Mouse (Mus musculus) midbrain, embryonic 12.5 days (tissue): ENCODE measurements at regions not wholly inside any gene's neighbourhood (a gene's known extent, or its start where the extent isn't known, plus 50 kb on each side); places are given as distances from the start of the nearest gene placed in this dataset.

Experiments used
- ATAC-seq: fragments of 200-750 bp; cut with Nextera tagmentation; 2 replicates; pipeline ENCODE4 v1.8.0; 2017; ENCODE audit warnings: low read depth, moderate TSS enrichment, moderate library complexity; ENCODE audit not compliant: low FRiP score
- H3K27ac ChIP-seq: fragments of 300-500 bp; sonication (generic); replicated peaks from 2 replicates; pipeline ENCODE4 v1.5.1; 2016; ENCODE audit warnings: mild to moderate bottlenecking
- H3K27me3 ChIP-seq: fragments of 300-500 bp; sonication (generic); 2 replicates; pipeline ENCODE4 v1.6.1; 2016; ENCODE audit warnings: mild to moderate bottlenecking
- H3K36me3 ChIP-seq: fragments of 300-500 bp; sonication (generic); 2 replicates; pipeline ENCODE4 v1.6.1; 2016
- H3K4me1 ChIP-seq: fragments of 300-500 bp; sonication (generic); 2 replicates; pipeline ENCODE4 v1.6.1; 2016
- H3K4me2 ChIP-seq: fragments of 300-500 bp; sonication (generic); replicated peaks from 2 replicates; pipeline ENCODE4 v1.6.1; 2016; ENCODE audit warnings: mild to moderate bottlenecking, moderate library complexity
- H3K4me3 ChIP-seq: fragments of 300-500 bp; sonication (generic); 2 replicates; pipeline ENCODE4 v1.5.1; 2016; ENCODE audit warnings: mild to moderate bottlenecking
- H3K9ac ChIP-seq: fragments of 300-500 bp; sonication (generic); replicated peaks from 2 replicates; pipeline ENCODE4 v1.6.1; 2016; ENCODE audit warnings: mild to moderate bottlenecking, moderate library complexity
- H3K9me3 ChIP-seq: fragments of 300-500 bp; sonication (generic); 2 replicates; pipeline ENCODE4 v1.6.1; 2016; ENCODE audit warnings: mild to moderate bottlenecking
- WGBS: fragments of 180-500 bp; shearing (Covaris S2); methylation state at CpG from one replicate; pipeline ENCODE4 v1.1.7; 2016; 5-methylcytosine and 5-hydroxymethylcytosine counted together

- H3K36me3 ChIP-seq: no peaks in the 10 kb centered on the region
- no peaks in the 10 kb centered on the region for H3K4me1 ChIP-seq
- ATAC-seq: peak; percentile 78
- 0 out of 2 replicates have a peak overlapping the region, but pooled peaks have one; percentile 28 for H3K4me2 ChIP-seq
- no peak overlapping the region for H3K9ac ChIP-seq
- H3K9me3 ChIP-seq: no peaks in the 10 kb centered on the region
- H3K27ac ChIP-seq: no peak overlapping the region
- H3K4me3 ChIP-seq: no peak overlapping the region
- 7% methylated on average over 13 of the region's 13 CpGs for WGBS
- no peaks in the 10 kb centered on the region for H3K27me3 ChIP-seq
Observed at GRCm38 (mm10) chr6:139391307-139391706, 110.5 kb downstream of the Rergl start.

GRCm38 (mm10) chr6:139350939-139351338 is 150.8 kb downstream of the Rergl start:
- Histone ChIP-seq H3K4me1 (no peaks in the 10 kb centered on the region), H3K9me3 (no peaks in the 10 kb centered on the region), H3K27ac (no peak overlapping the region), H3K9ac (no peak overlapping the region), H3K4me3 (no peak overlapping the region), H3K4me2 (no peak overlapping the region), H3K36me3 (no peaks in the 10 kb centered on the region), H3K27me3 (no peaks in the 10 kb centered on the region)
- no peak for ATAC-seq
- WGBS: 91% methylated on average over 2 of the region's 2 CpGs

- Histone ChIP-seq H3K4me3 (no peak overlapping the region), H3K4me2 (no peak overlapping the region), H3K27ac (no peak overlapping the region), H3K36me3 (no peaks in the 10 kb centered on the region), H3K27me3 (no peaks in the 10 kb centered on the region), H3K4me1 (no peaks in the 10 kb centered on the region), H3K9ac (no peak overlapping the region), H3K9me3 (no peaks in the 10 kb centered on the region)
- no peak for ATAC-seq
- WGBS: 91% methylated on average over 7 of the region's 7 CpGs
Observed at GRCm38 (mm10) chr6:139325226-139325625, 176.6 kb downstream of the Rergl start.

GRCm38 (mm10) chr6:139307651-139308050 is 194.1 kb downstream of the Rergl start:
- H3K4me2 ChIP-seq: no peak overlapping the region
- no peaks in the 10 kb centered on the region for H3K36me3 ChIP-seq
- H3K9me3 ChIP-seq: no peaks in the 10 kb centered on the region
- no peaks in the 10 kb centered on the region for H3K27me3 ChIP-seq
- peak; percentile 86 for ATAC-seq
- WGBS: 28% methylated on average over 5 of the region's 5 CpGs
- 0 out of 2 replicates have a peak, but pooled peaks cover 5% of the 10 kb centered on the region for H3K4me1 ChIP-seq
- H3K27ac ChIP-seq: no peak overlapping the region
- H3K9ac ChIP-seq: no peak overlapping the region
- no peak overlapping the region for H3K4me3 ChIP-seq

- Histone ChIP-seq H3K27me3 (no peaks in the 10 kb centered on the region), H3K36me3 (no peaks in the 10 kb centered on the region), H3K9ac (no peak overlapping the region), H3K4me3 (no peak overlapping the region), H3K4me2 (no peak overlapping the region), H3K4me1 (0 out of 2 replicates have a peak, but pooled peaks cover 5% of the 10 kb centered on the region), H3K9me3 (no peaks in the 10 kb centered on the region), H3K27ac (no peak overlapping the region)
- ATAC-seq: no peak
- WGBS: 68% methylated on average over 2 of the region's 2 CpGs
Observed at GRCm38 (mm10) chr6:139304306-139304705, 197.5 kb downstream of the Rergl start.

- no peak for ATAC-seq
- H3K9ac ChIP-seq: no peak overlapping the region
- H3K4me3 ChIP-seq: no peak overlapping the region
- no peaks in the 10 kb centered on the region for H3K9me3 ChIP-seq
- no peaks in the 10 kb centered on the region for H3K27me3 ChIP-seq
- H3K4me2 ChIP-seq: no peak overlapping the region
- 76% methylated on average over 2 of the region's 2 CpGs for WGBS
- no peaks in the 10 kb centered on the region for H3K4me1 ChIP-seq
- no peaks in the 10 kb centered on the region for H3K36me3 ChIP-seq
- H3K27ac ChIP-seq: no peak overlapping the region
Observed at GRCm38 (mm10) chr6:139295701-139296100, 206.1 kb downstream of the Rergl start.

GRCm38 (mm10) chr6:139279093-139279492 is 222.7 kb downstream of the Rergl start:
- Histone ChIP-seq H3K4me1 (no peaks in the 10 kb centered on the region), H3K9me3 (no peaks in the 10 kb centered on the region), H3K27me3 (no peaks in the 10 kb centered on the region), H3K9ac (no peak overlapping the region), H3K36me3 (no peaks in the 10 kb centered on the region), H3K27ac (no peak overlapping the region), H3K4me2 (no peak overlapping the region), H3K4me3 (no peak overlapping the region)
- 77% methylated on average over 4 of the region's 4 CpGs for WGBS
- no peak for ATAC-seq

- ATAC-seq: no peak
- WGBS: 55% methylated on average over 3 of the region's 3 CpGs
- Histone ChIP-seq H3K4me3 (no peak overlapping the region), H3K27ac (no peak overlapping the region), H3K4me2 (no peak overlapping the region), H3K9ac (no peak overlapping the region), H3K27me3 (no peaks in the 10 kb centered on the region), H3K9me3 (no peaks in the 10 kb centered on the region), H3K4me1 (no peaks in the 10 kb centered on the region), H3K36me3 (no peaks in the 10 kb centered on the region)
Observed at GRCm38 (mm10) chr6:139275512-139275911, 226.3 kb downstream of the Rergl start.

- no peaks in the 10 kb centered on the region for H3K9me3 ChIP-seq
- H3K4me2 ChIP-seq: no peak overlapping the region
- H3K27me3 ChIP-seq: no peaks in the 10 kb centered on the region
- H3K4me1 ChIP-seq: no peaks in the 10 kb centered on the region
- H3K4me3 ChIP-seq: no peak overlapping the region
- no peak overlapping the region for H3K27ac ChIP-seq
- H3K9ac ChIP-seq: no peak overlapping the region
- no peaks in the 10 kb centered on the region for H3K36me3 ChIP-seq
- no peak for ATAC-seq
- 90% methylated on average over 4 of the region's 4 CpGs for WGBS
Observed at GRCm38 (mm10) chr6:139253704-139254103, 248.1 kb downstream of the Rergl start.

- no peaks in the 10 kb centered on the region for H3K27me3 ChIP-seq
- no peak overlapping the region for H3K27ac ChIP-seq
- H3K4me2 ChIP-seq: 0 out of 2 replicates have a peak overlapping the region, but pooled peaks have one; percentile 9
- H3K4me1 ChIP-seq: no peaks in the 10 kb centered on the region
- H3K9me3 ChIP-seq: no peaks in the 10 kb centered on the region
- peak; percentile 85 for ATAC-seq
- no peaks in the 10 kb centered on the region for H3K36me3 ChIP-seq
- H3K9ac ChIP-seq: no peak overlapping the region
- 34% methylated on average over 11 of the region's 11 CpGs for WGBS
- H3K4me3 ChIP-seq: no peak overlapping the region
Observed at GRCm38 (mm10) chr6:139248920-139249547, 252.7 kb downstream of the Rergl start.

GRCm38 (mm10) chr6:139226127-139226526 is 275.6 kb downstream of the Rergl start:
- H3K9me3 ChIP-seq: no peaks in the 10 kb centered on the region
- no peaks in the 10 kb centered on the region for H3K4me1 ChIP-seq
- no peaks in the 10 kb centered on the region for H3K27me3 ChIP-seq
- WGBS: 93% methylated on average over 1 of the region's 1 CpGs
- H3K4me2 ChIP-seq: no peak overlapping the region
- H3K4me3 ChIP-seq: no peak overlapping the region
- ATAC-seq: no peak
- no peaks in the 10 kb centered on the region for H3K36me3 ChIP-seq
- H3K9ac ChIP-seq: no peak overlapping the region
- H3K27ac ChIP-seq: no peak overlapping the region

- no peak for ATAC-seq
- H3K9me3 ChIP-seq: no peaks in the 10 kb centered on the region
- 74% methylated on average over 3 of the region's 3 CpGs for WGBS
Observed at GRCm38 (mm10) chr6:139214488-139214887, 287.3 kb downstream of the Rergl start.

GRCm38 (mm10) chr6:139210256-139210655 is 291.5 kb downstream of the Rergl start:
- H3K4me2 ChIP-seq: no peak overlapping the region
- no peaks in the 10 kb centered on the region for H3K36me3 ChIP-seq
- H3K27me3 ChIP-seq: no peaks in the 10 kb centered on the region
- H3K9me3 ChIP-seq: no peaks in the 10 kb centered on the region
- ATAC-seq: no peak
- no peaks in the 10 kb centered on the region for H3K4me1 ChIP-seq
- 71% methylated on average over 2 of the region's 2 CpGs for WGBS
- H3K27ac ChIP-seq: no peak overlapping the region
- H3K4me3 ChIP-seq: no peak overlapping the region
- H3K9ac ChIP-seq: no peak overlapping the region

More at GRCm38 (mm10) chr6:139214488-139214887, 287.3 kb downstream of the Rergl start:
- no peak overlapping the region for H3K4me3 ChIP-seq
- H3K27ac ChIP-seq: no peak overlapping the region
- H3K27me3 ChIP-seq: no peaks in the 10 kb centered on the region
- no peak overlapping the region for H3K4me2 ChIP-seq
- H3K36me3 ChIP-seq: no peaks in the 10 kb centered on the region
- H3K4me1 ChIP-seq: no peaks in the 10 kb centered on the region
- H3K9ac ChIP-seq: no peak overlapping the region
